Mouse (Mus musculus): Measurements from ENCODE around the gene Fbxw9.

DNA sequence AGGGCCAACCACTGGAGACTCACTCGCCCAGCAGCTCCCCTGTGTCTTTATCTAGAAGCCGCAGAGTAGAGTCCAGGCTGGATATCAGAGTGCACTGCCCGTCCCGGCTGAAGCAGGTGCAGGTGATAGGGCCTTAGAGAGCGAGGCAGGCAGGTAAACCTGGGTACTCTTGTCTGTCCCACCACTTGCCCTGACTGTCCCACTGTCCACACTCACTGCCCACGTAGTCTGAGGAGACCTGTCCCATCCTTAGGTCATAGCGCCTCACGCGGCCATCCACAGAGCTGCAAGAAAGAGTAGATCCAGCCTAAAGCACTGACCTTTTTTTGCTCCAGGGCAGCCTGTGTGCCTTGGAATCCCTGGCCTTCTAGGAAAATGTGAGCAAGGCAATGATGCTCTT, 16.1 kb downstream of the Fbxw9 start:
- TF ChIP-seq TCF12 (IDR thresholded peaks at IDR 0.05; ENCODE audit: insufficient read depth, poor library complexity, severe bottlenecking), result no peak
- no peak for TF ChIP-seq POLR2A (IDR thresholded peaks at IDR 0.05; ENCODE audit: insufficient read length, low read depth)
- TF ChIP-seq CEBPB (IDR thresholded peaks at IDR 0.05; ENCODE audit: insufficient read depth, poor library complexity, severe bottlenecking), result no peak
- TF ChIP-seq MAX (IDR thresholded peaks at IDR 0.05; ENCODE audit: low read depth), result no peak
- TF ChIP-seq MYOG (IDR thresholded peaks at IDR 0.05; ENCODE audit: control insufficient read depth in 1 of 3, insufficient read depth in 1 of 3, insufficient read length in 2 of 3, low read depth in 2 of 3), result no peak
- TF ChIP-seq E2F4 (IDR thresholded peaks at IDR 0.05; ENCODE audit: insufficient read depth), result no peak
- no peak for TF ChIP-seq POLR2AphosphoS2 (IDR thresholded peaks at IDR 0.05; ENCODE audit: insufficient read length, low read depth)
- no peak for TF ChIP-seq REST (IDR thresholded peaks at IDR 0.05; ENCODE audit: insufficient read depth, insufficient read length)
- TF ChIP-seq MYOD1 (IDR thresholded peaks at IDR 0.05; ENCODE audit: control insufficient read depth in 1 of 3, insufficient read length in 2 of 3, low read depth in 2 of 3), result no peak
- TF ChIP-seq USF1 (IDR thresholded peaks at IDR 0.05; ENCODE audit: low read depth), result no peak
- no peak for TF ChIP-seq TCF3 (IDR thresholded peaks at IDR 0.05; ENCODE audit: insufficient read length, low read depth)

All from myocyte (in vitro differentiated cells).